Mouse (Mus musculus) gastrocnemius, postnatal 10 days (tissue): ENCODE measurements around the gene Gm3250. TPM values are rescaled to one million over a fixed set of nuclear protein-coding genes. Genes with fewer than 3 reads are reported as not detected.
"Not testable (repeated sequence)": the region's sequence is repeated elsewhere in the genome, so short reads cannot be mapped to it uniquely, and the experiment has no call there.

Source experiments
- DNase-seq: peaks from one replicate; pipeline ENCODE4 v3.0.0; 2021; ENCODE audit warnings: mixed read lengths
- total RNA-seq, 2 experiments: library from RNA; stranded (reverse); gene quantifications; 2 replicates each; pipeline ENCODE4 v1.2.3; 2021

Gene Gm3250
- total RNA-seq, 2 experiments from 2014 or later = not detected

GRCm38 (mm10) chr10:77750686-77751085 is 31.7 kb downstream of the Gm3250 start:
- DNase-seq = not testable (repeated sequence)

- not testable (repeated sequence) for DNase-seq
These were observed 40.2 kb downstream of the Gm3250 start, which contains the start of gene Gm18596 for GRCm38 (mm10) chr10:77741924-77742688. Gm18596 (minus strand) TSS chr10:77742638.

DNA sequence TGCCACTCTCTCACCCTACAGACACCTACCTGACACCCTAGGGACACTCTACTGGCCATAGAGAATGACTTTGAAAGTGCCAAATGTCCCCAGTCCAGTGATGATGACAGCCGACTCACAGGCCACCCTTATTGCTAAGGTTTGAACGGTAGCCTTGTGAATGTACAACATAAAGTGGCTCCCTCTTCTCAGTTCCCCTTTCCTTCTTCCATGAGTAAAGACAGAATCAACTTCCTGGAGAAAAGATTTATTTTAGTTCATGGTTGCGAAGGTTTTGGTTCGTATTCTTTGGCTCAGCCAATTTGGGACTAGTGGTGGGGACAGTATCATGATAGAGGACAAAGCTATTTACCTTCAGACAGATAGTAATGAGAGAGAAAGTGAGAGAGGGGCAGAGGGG is 43.4 kb downstream of the Gm3250 start:
- DNase-seq = no peak

DNA sequence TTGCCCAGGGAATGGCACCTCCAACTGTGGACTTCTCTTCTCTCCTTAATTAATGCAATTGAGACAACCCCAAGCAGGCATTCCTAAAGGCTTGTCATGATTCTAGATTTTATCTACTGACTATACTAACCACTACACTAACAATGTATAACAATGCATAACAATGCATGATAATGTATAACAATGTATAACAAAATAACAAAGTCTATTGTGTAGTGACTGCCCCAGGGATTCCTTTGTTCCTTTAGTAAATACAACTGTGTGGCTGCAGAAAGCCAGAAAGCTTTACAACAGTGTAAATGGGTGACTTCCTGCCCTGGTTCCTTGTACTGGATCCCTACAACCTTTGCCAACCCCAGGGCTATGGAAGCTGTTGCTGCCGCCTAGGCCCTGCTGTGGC is 46.4 kb downstream of the Gm3250 start:
- DNase-seq = no peak

Other genes starting within 250 kb of the Gm3250 start
- 10 to 100 TPM; 70.2 to 71.3 TPM for gene Pttg1ip, start 200.8 kb downstream of the Gm3250 start, total RNA-seq
- 10 to 100 TPM; 64.5 to 65.3 TPM for gene Sumo3, start 176.4 kb downstream of the Gm3250 start, total RNA-seq
- 10 to 100 TPM in 1 of 2 experiments, 1 to 10 TPM in 1; 10.0 to 11.4 TPM for gene Gm49325, start 176.3 kb downstream of the Gm3250 start, total RNA-seq
- 10 to 100 TPM; 81.3 to 85.4 TPM for gene Ube2g2, start 160.3 kb downstream of the Gm3250 start, total RNA-seq
- not detected for gene Tspear, start 96.0 kb downstream of the Gm3250 start, total RNA-seq
- not detected for gene Gm19402, start 91.8 kb downstream of the Gm3250 start, total RNA-seq
- not detected for gene Gm9508, start 85.3 kb downstream of the Gm3250 start, total RNA-seq
- gene Gm10272, start 75.9 kb downstream of the Gm3250 start, total RNA-seq = not detected
- not detected for gene Gm10024, start 71.1 kb downstream of the Gm3250 start, total RNA-seq
- not detected for gene Gm10142, start 66.7 kb downstream of the Gm3250 start, total RNA-seq
- gene Krtap12-1, start 61.9 kb downstream of the Gm3250 start, total RNA-seq = not detected
- not detected for gene Gm10100, start 56.1 kb downstream of the Gm3250 start, total RNA-seq
- gene Gm18596, start 39.9 kb downstream of the Gm3250 start, total RNA-seq = not detected
- gene Gm9736, start 31.2 kb downstream of the Gm3250 start, total RNA-seq = not detected
- not detected for gene Gm3233, start 22.9 kb downstream of the Gm3250 start, total RNA-seq
- gene Gm3238, start 11.2 kb downstream of the Gm3250 start, total RNA-seq = not detected
- not detected for gene Gm7138, start 5.6 kb downstream of the Gm3250 start, total RNA-seq
- gene Gm7137, start 5.7 kb upstream of the Gm3250 start, total RNA-seq = not detected
- not detected for gene Gm9639, start 12.5 kb upstream of the Gm3250 start, total RNA-seq
- gene Gm19668, start 16.6 kb upstream of the Gm3250 start, total RNA-seq = not detected
- not detected for gene Gm9507, start 29.3 kb upstream of the Gm3250 start, total RNA-seq
- gene Gm2696, start 32.1 kb upstream of the Gm3250 start, total RNA-seq = not detected
- not detected for gene Krtap10-4, start 44.6 kb upstream of the Gm3250 start, total RNA-seq
- gene Krtap10-10, start 53.4 kb upstream of the Gm3250 start, total RNA-seq = not detected
- not detected for gene Gm36176, start 64.3 kb upstream of the Gm3250 start, total RNA-seq
- not detected for gene Gm10318, start 70.3 kb upstream of the Gm3250 start, total RNA-seq
- gene Gm3285, start 79.4 kb upstream of the Gm3250 start, total RNA-seq = not detected
- under 1 TPM; 0.72 to 0.78 TPM for gene Lrrc3, start 120.0 kb upstream of the Gm3250 start, total RNA-seq
- under 1 TPM; 0.26 to 0.75 TPM for gene Trpm2, start 188.0 kb upstream of the Gm3250 start, total RNA-seq
- gene 1810043G02Rik, start 196.0 kb upstream of the Gm3250 start, total RNA-seq = 1 to 10 TPM; 5.1 to 6.3 TPM
- gene Pfkl, start 227.5 kb upstream of the Gm3250 start, total RNA-seq = 10 to 100 TPM in 1 of 2 experiments, 1 to 10 TPM in 1; 9.7 to 12.2 TPM